Mouse (Mus musculus) limb, embryonic 14.5 days (tissue): ENCODE measurements around the gene Prdm16. TPM values are rescaled to one million over a fixed set of nuclear protein-coding genes. Genes with fewer than 3 reads are reported as not detected.

ENCODE experiments used
- ATAC-seq: fragments of 200-750 bp; cut with Nextera tagmentation; 2 replicates; pipeline ENCODE4 v1.8.0; 2017; ENCODE audit warnings: low read depth, moderate number of reproducible peaks, moderate TSS enrichment; ENCODE audit not compliant: low FRiP score
- DNase-seq: peaks from one replicate; pipeline ENCODE4 v3.0.0-alpha.2; 2015; ENCODE audit warnings: low spot score
- H3K27ac ChIP-seq: fragments of 300-500 bp; sonication (generic); replicated peaks from 2 replicates; pipeline ENCODE4 v1.5.1; 2014; ENCODE audit warnings: low read depth, mild to moderate bottlenecking, low read length, moderate library complexity, mixed read lengths
- H3K27me3 ChIP-seq: fragments of 300-500 bp; sonication (generic); 2 replicates; pipeline ENCODE4 v1.6.1; 2014; ENCODE audit warnings: low read length, mixed read lengths; ENCODE audit not compliant: control insufficient read depth, insufficient read depth
- H3K36me3 ChIP-seq: fragments of 300-500 bp; sonication (generic); 2 replicates; pipeline ENCODE4 v1.6.1; 2014; ENCODE audit warnings: mild to moderate bottlenecking, low read length, moderate library complexity, mixed read lengths; ENCODE audit not compliant: control insufficient read depth, insufficient read depth
- H3K4me1 ChIP-seq: fragments of 300-500 bp; sonication (generic); 2 replicates; pipeline ENCODE4 v1.6.1; 2014; ENCODE audit warnings: antibody characterized with exemption, low read length, mixed read lengths; ENCODE audit not compliant: control insufficient read depth, insufficient read depth
- H3K4me2 ChIP-seq: fragments of 300-500 bp; sonication (generic); replicated peaks from 2 replicates; pipeline ENCODE4 v1.6.1; 2014; ENCODE audit warnings: low read depth, mild to moderate bottlenecking, low read length, moderate library complexity; ENCODE audit not compliant: severe bottlenecking
- H3K4me3 ChIP-seq: fragments of 300-500 bp; sonication (generic); replicated peaks from 2 replicates; pipeline ENCODE4 v1.5.1; 2014; ENCODE audit warnings: low read length
- H3K9ac ChIP-seq: fragments of 300-500 bp; sonication (generic); 2 replicates; pipeline ENCODE4 v1.6.1; 2014; ENCODE audit warnings: mild to moderate bottlenecking, low read depth, low read length, moderate library complexity; ENCODE audit not compliant: severe bottlenecking
- H3K9me3 ChIP-seq: fragments of 300-500 bp; sonication (generic); 2 replicates; pipeline ENCODE4 v1.6.1; 2016; ENCODE audit warnings: low read length; ENCODE audit not compliant: control insufficient read depth
- POLR2A ChIP-seq: fragments of 200-500 bp; IDR thresholded peaks from 2 replicates; pipeline ENCODE4 v1.8.0; 2012; ENCODE audit warnings: inconsistent platforms, mild to moderate bottlenecking, moderate library complexity, borderline replicate concordance; ENCODE audit not compliant: insufficient read depth, insufficient read length; ENCODE audit errors: extremely low read depth
- WGBS: fragments of 180-500 bp; shearing (Covaris S2); extraction: QIAGEN DNeasy Blood & Tissue Kit; methylation state at CpG from one replicate; pipeline ENCODE4 v1.1.7; 2014; 5-methylcytosine and 5-hydroxymethylcytosine counted together
- polyA plus RNA-seq, 2 experiments: library from polyadenylated mRNA; depleted of rRNA in 1 of 2; stranded (reverse) in 1 of 2; unstranded in 1 of 2; fragments of >200 nt; fragmentation: Nextera tagmentation in 1 of 2; extraction: Ambion mirVana in 1 of 2; gene quantifications; 2 replicates each; pipeline versions ENCODE4 v1.2.1 to v1.2.3; 2012 to 2014

The Prdm16 gene
- polyA plus RNA-seq, 2 experiments = 11.7 to 25.6 TPM

DNA sequence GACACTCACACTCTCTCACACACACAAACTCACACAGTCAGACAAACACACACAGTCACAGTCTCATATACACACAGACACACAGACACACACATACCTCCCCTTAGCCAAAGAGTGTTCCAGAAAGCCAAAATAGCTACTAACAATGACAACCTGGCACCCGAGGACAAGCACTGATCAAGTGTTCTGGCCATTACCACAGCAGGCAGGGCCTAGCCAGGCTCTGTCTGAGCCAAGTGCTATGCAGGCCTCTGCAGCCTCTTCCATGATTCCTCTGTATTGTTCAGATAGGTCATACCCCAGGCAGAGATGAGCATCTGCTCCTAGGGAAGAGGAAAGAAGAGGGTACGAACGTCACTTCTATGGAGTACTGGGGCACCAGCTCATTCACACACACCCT lies 13.4 kb downstream of the Prdm16 start:
- Histone ChIP-seq H3K27me3 (no peaks in the 10 kb centered on the region), H3K9me3 (no peaks in the 10 kb centered on the region), H3K27ac (no peak overlapping the region), H3K9ac (no peak overlapping the region), H3K4me1 (peaks cover 32% of the 10 kb centered on the region), H3K4me2 (no peak overlapping the region), H3K4me3 (no peak overlapping the region), H3K36me3 (no peaks in the 10 kb centered on the region; the same call in 1 of the 2 replicates)
- ATAC-seq (no peak), DNase-seq (no peak)
- TF ChIP-seq POLR2A = no peak
- 86% methylated on average over 3 of the region's 3 CpGs for WGBS

DNA sequence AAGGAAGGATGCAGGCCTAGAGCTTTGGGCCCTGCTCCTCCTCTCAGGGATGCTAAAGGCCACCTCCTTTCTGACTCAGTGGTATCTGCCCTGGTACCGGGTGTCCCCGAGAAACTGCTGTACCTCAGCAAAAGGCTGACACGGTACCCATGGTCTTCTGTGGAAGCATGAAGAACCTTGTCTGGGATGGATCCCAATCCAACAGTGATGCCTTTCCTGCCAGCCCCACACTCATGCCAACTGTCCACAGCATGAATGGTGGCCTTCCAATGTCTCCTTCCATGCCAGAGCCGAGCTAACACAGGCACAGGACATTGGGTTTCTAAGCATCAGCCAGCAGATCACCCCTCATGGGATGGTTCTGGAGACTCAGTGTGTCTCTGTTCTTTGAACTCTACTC lies 14.2 kb downstream of the Prdm16 start:
- H3K4me2 ChIP-seq = no peak overlapping the region
- WGBS = 95% methylated on average over 4 of the region's 4 CpGs
- H3K4me3 ChIP-seq = no peak overlapping the region
- no peak for DNase-seq
- no peaks in the 10 kb centered on the region for H3K27me3 ChIP-seq
- H3K4me1 ChIP-seq = peaks cover 35% of the 10 kb centered on the region
- no peak overlapping the region for H3K27ac ChIP-seq
- H3K36me3 ChIP-seq = no peaks in the 10 kb centered on the region; the same call in 1 of the 2 replicates
- TF ChIP-seq POLR2A = no peak
- no peak for ATAC-seq
- H3K9ac ChIP-seq = no peak overlapping the region
- H3K9me3 ChIP-seq = no peaks in the 10 kb centered on the region

DNA sequence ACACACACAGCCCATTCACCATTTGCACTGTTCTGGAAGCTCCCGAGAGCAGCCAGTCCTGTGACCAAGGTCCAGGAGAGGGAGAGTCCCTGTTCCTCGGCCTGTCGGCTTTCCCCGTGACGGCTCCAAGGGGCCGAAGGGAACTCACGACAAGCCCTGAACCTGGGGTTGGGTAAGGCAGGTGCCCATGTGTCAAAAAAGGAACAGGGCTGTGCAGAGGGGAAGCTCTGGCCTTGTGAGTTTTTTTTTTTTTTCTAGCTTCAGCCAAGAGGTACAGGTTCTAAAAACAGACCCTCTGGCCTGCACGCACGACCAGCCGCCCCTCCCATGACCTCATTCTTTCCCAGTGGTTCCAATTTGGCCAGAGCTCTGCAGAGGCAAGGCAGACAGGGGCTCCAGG lies 25.5 kb downstream of the Prdm16 start:
- Histone ChIP-seq H3K36me3 (peaks cover 4% of the 10 kb centered on the region; the same call in 1 of the 2 replicates), H3K9ac (0 out of 2 replicates have a peak overlapping the region, but pooled peaks have one; percentile 12), H3K4me3 (no peak overlapping the region), H3K9me3 (no peaks in the 10 kb centered on the region), H3K27me3 (no peaks in the 10 kb centered on the region), H3K4me1 (no peaks in the 10 kb centered on the region), H3K27ac (no peak overlapping the region), H3K4me2 (no peak overlapping the region)
- WGBS = 72% methylated on average over 10 of the region's 10 CpGs
- DNase-seq (no peak), ATAC-seq (no peak)
- TF ChIP-seq POLR2A = no peak

DNA sequence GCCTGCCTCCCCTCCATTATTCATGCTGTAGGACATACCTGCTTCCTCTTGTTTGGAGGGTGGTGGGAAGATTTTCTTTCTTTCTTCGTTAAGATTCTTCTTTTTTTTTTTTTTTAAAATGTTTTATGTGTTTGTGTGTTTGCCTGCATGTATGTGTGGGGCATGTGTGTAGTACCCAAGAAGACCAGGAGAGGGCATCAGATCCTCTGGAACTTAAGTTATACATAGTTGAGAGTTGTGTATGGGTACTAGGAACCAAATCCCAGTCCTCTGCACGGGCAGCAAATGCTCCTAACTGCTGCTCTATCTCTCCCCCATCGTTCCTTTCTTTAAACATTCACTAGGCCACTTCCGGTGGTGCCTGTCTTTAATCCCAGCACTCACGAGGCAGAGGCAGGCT lies 28.9 kb downstream of the Prdm16 start:
- ATAC-seq = no peak
- H3K36me3 ChIP-seq = peaks cover 4% of the 10 kb centered on the region; the same call in 1 of the 2 replicates
- WGBS = 85% methylated on average over 5 of the region's 5 CpGs

DNA sequence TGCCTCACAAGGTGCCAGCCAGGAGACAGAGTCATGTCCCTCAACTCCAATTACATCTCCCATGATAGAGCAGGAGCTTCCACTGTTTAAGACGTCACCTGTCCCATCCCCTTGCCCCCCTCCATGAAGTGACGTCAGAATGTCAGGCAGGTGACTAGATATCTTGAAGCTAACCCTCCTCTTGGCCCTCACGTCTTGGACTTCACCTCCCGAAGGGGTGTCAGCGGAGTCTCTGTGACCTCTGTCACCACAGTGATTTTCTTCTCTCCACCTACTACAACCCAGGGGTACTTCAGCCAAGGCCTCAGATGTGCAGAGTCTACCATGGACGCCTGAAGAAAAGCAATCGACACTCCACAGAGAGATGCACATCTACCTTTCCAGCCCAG lies 32.2 kb downstream of the Prdm16 start:
- H3K36me3 ChIP-seq = peaks cover 4% of the 10 kb centered on the region; the same call in 1 of the 2 replicates
- no peak for ATAC-seq
- whole genome bisulfite sequencing = 77% methylated on average over 7 of the region's 7 CpGs

More for the DNA sequence above, 28.9 kb downstream of the Prdm16 start:
- H3K4me1 ChIP-seq = no peaks in the 10 kb centered on the region
- H3K27ac ChIP-seq = no peak overlapping the region
- no peak overlapping the region for H3K4me3 ChIP-seq
- no peak for DNase-seq
- no peaks in the 10 kb centered on the region for H3K27me3 ChIP-seq
- H3K9ac ChIP-seq = no peak overlapping the region
- TF ChIP-seq POLR2A = no peak
- H3K4me2 ChIP-seq = no peak overlapping the region
- H3K9me3 ChIP-seq = no peaks in the 10 kb centered on the region

More for the DNA sequence above, 32.2 kb downstream of the Prdm16 start:
- no peak overlapping the region for H3K9ac ChIP-seq
- H3K27ac ChIP-seq = no peak overlapping the region
- H3K4me3 ChIP-seq = no peak overlapping the region
- no peaks in the 10 kb centered on the region for H3K9me3 ChIP-seq
- DNase-seq = no peak
- no peaks in the 10 kb centered on the region for H3K27me3 ChIP-seq
- TF ChIP-seq POLR2A = no peak
- H3K4me2 ChIP-seq = no peak overlapping the region
- peaks cover 12% of the 10 kb centered on the region for H3K4me1 ChIP-seq
